Mouse (Mus musculus): ENCODE results near the gene Taf1d. TPM values are rescaled to one million over a fixed set of nuclear protein-coding genes. Genes with fewer than 3 reads are reported as not detected.
"Not testable (repeated sequence)": the region's sequence is repeated elsewhere in the genome, so short reads cannot be mapped to it uniquely, and the experiment has no call there.

Taf1d gene
- polyA plus RNA-seq, 1 experiment from 2014 or later, result 96.8 TPM

GRCm38 (mm10) chr9:15300056-15300455, 6.0 kb upstream of the Taf1d start:
- H3K4me2 ChIP-seq (replicated peaks; ENCODE audit: low read depth, low read length), result no peak overlapping the region
- no peak overlapping the region for H3K9ac ChIP-seq (replicated peaks; ENCODE audit: low read depth, low read length)
- 88% methylated on average over 5 of the region's 5 CpGs for WGBS
- H3K4me1 ChIP-seq (ENCODE audit: control insufficient read depth, insufficient read depth, low read length), result peaks cover 7% of the 10 kb centered on the region; the same call in 1 of the 2 replicates
- no peaks in the 10 kb centered on the region for H3K9me3 ChIP-seq (ENCODE audit: control insufficient read depth, low read depth, low read length)
- no peak overlapping the region for H3K4me3 ChIP-seq (ENCODE audit: low read depth, low read length)
- ATAC-seq (ENCODE audit: insufficient number of reproducible peaks, insufficient read depth, low FRiP score, low read depth), result no peak
- no peaks in the 10 kb centered on the region for H3K36me3 ChIP-seq (ENCODE audit: control insufficient read depth, insufficient read depth, low read length)
- no peaks in the 10 kb centered on the region for H3K27me3 ChIP-seq (ENCODE audit: control insufficient read depth, insufficient read depth, low read length)
- H3K27ac ChIP-seq (ENCODE audit: low read length), result no peak overlapping the region

GRCm38 (mm10) chr9:15301399-15301798, 4.6 kb upstream of the Taf1d start:
- no peak overlapping the region for H3K4me3 ChIP-seq (ENCODE audit: low read depth, low read length)
- ATAC-seq (ENCODE audit: insufficient number of reproducible peaks, insufficient read depth, low FRiP score, low read depth), result peak; percentile 11; the same call in 1 of the 2 replicates
- H3K9me3 ChIP-seq (ENCODE audit: control insufficient read depth, low read depth, low read length), result no peaks in the 10 kb centered on the region
- WGBS, result 21% methylated on average over 6 of the region's 6 CpGs
- no peaks in the 10 kb centered on the region for H3K36me3 ChIP-seq (ENCODE audit: control insufficient read depth, insufficient read depth, low read length)
- peak overlapping the region; percentile 25 for H3K4me2 ChIP-seq (replicated peaks; ENCODE audit: low read depth, low read length)
- 0 out of 2 replicates have a peak overlapping the region, but pooled peaks have one; percentile 6 for H3K9ac ChIP-seq (replicated peaks; ENCODE audit: low read depth, low read length)
- peaks cover 7% of the 10 kb centered on the region; the same call in 1 of the 2 replicates for H3K4me1 ChIP-seq (ENCODE audit: control insufficient read depth, insufficient read depth, low read length)
- peak overlapping the region; percentile 80 for H3K27ac ChIP-seq (ENCODE audit: low read length)
- no peaks in the 10 kb centered on the region for H3K27me3 ChIP-seq (ENCODE audit: control insufficient read depth, insufficient read depth, low read length)

DNA sequence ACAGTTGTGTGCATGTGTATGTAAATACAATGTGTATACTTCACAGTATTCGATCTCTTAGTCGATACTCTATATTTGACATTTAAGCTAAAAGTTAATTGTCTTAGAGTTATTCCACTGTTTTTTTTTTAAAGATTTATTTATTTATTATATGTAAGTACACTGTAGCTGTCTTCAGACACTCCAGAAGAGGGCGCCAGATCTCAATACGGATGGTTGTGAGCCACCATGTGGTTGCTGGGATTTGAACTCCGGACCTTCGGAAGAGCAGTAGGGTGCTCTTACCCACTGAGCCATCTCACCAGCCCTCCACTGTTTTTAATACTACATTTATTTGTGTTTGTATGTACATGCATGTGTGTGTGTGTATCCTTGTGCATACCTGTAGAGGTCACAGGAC, 4.0 kb upstream of the Taf1d start:
- not testable (repeated sequence) for H3K4me1 ChIP-seq (ENCODE audit: control insufficient read depth, insufficient read depth, low read length); H3K4me3 ChIP-seq (ENCODE audit: low read depth, low read length); H3K27ac ChIP-seq (ENCODE audit: low read length); H3K9ac ChIP-seq (replicated peaks; ENCODE audit: low read depth, low read length); H3K4me2 ChIP-seq (replicated peaks; ENCODE audit: low read depth, low read length); H3K36me3 ChIP-seq (ENCODE audit: control insufficient read depth, insufficient read depth, low read length); H3K27me3 ChIP-seq (ENCODE audit: control insufficient read depth, insufficient read depth, low read length); H3K9me3 ChIP-seq (ENCODE audit: control insufficient read depth, low read depth, low read length); ATAC-seq (ENCODE audit: insufficient number of reproducible peaks, insufficient read depth, low FRiP score, low read depth)
- WGBS, result 76% methylated on average over 6 of the region's 6 CpGs

DNA sequence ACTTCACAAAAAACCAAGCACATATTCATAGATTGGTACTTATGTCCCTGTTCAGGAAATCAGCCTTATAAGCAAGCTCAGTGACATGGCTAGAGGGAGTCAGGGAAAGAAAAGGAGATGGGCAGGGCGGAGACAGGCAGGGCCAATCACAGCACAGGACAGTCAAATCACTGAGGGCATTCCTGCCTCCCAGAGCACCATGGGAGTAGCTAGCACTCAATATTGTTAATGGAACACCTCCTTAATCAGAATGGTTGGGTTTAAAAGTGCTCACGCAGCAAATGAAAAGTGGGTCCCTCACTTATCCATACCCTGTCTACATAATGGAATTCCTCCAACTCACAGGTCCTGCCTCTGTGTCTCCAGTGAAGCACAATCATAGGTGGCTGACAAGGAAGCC, 3.1 kb upstream of the Taf1d start:
- 57% methylated on average over 2 of the region's 2 CpGs for WGBS
- no peak for ATAC-seq (ENCODE audit: insufficient number of reproducible peaks, insufficient read depth, low FRiP score, low read depth)

GRCm38 (mm10) chr9:15306398-15307119, 545 bp downstream of the Taf1d start, which contains the start of gene 4931406C07Rik:
4931406C07Rik (minus strand) TSS chr9:15306448.
- Histone ChIP-seq H3K4me1 (ENCODE audit: control insufficient read depth, insufficient read depth, low read length) (peaks cover 17% of the 10 kb centered on the region; the same call in 1 of the 2 replicates), H3K9me3 (ENCODE audit: control insufficient read depth, low read depth, low read length) (no peaks in the 10 kb centered on the region), H3K4me2 (replicated peaks; ENCODE audit: low read depth, low read length) (peak within 1 kb of the TSS; percentile 84), H3K4me3 (ENCODE audit: low read depth, low read length) (peak within 1 kb of the TSS; percentile 78), H3K36me3 (ENCODE audit: control insufficient read depth, insufficient read depth, low read length) (peaks cover 28% of the 10 kb centered on the region), H3K27me3 (ENCODE audit: control insufficient read depth, insufficient read depth, low read length) (no peaks in the 10 kb centered on the region), H3K27ac (ENCODE audit: low read length) (peak within 1 kb of the TSS; percentile 93), H3K9ac (replicated peaks; ENCODE audit: low read depth, low read length) (peak within 1 kb of the TSS; percentile 82)
- peak; percentile 74; the same call in 1 of the 2 replicates for ATAC-seq (ENCODE audit: insufficient number of reproducible peaks, insufficient read depth, low FRiP score, low read depth)
- under 1% methylated on average over 35 of the region's 35 CpGs for WGBS

More for the DNA sequence above, 3.1 kb upstream of the Taf1d start:
- no peak overlapping the region for H3K4me2 ChIP-seq (replicated peaks; ENCODE audit: low read depth, low read length)
- no peaks in the 10 kb centered on the region for H3K36me3 ChIP-seq (ENCODE audit: control insufficient read depth, insufficient read depth, low read length)
- no peaks in the 10 kb centered on the region for H3K9me3 ChIP-seq (ENCODE audit: control insufficient read depth, low read depth, low read length)
- H3K9ac ChIP-seq (replicated peaks; ENCODE audit: low read depth, low read length), result no peak overlapping the region
- H3K27me3 ChIP-seq (ENCODE audit: control insufficient read depth, insufficient read depth, low read length), result no peaks in the 10 kb centered on the region
- H3K4me3 ChIP-seq (ENCODE audit: low read depth, low read length), result no peak overlapping the region
- H3K4me1 ChIP-seq (ENCODE audit: control insufficient read depth, insufficient read depth, low read length), result peaks cover 15% of the 10 kb centered on the region; the same call in 1 of the 2 replicates
- H3K27ac ChIP-seq (ENCODE audit: low read length), result no peak overlapping the region

GRCm38 (mm10) chr9:15307257-15307656, 1.2 kb downstream of the Taf1d start:
- Histone ChIP-seq H3K9me3 (ENCODE audit: control insufficient read depth, low read depth, low read length) (no peaks in the 10 kb centered on the region), H3K4me3 (ENCODE audit: low read depth, low read length) (peak overlapping the region; percentile 78), H3K27me3 (ENCODE audit: control insufficient read depth, insufficient read depth, low read length) (no peaks in the 10 kb centered on the region), H3K4me1 (ENCODE audit: control insufficient read depth, insufficient read depth, low read length) (peaks cover 16% of the 10 kb centered on the region; the same call in 1 of the 2 replicates), H3K9ac (replicated peaks; ENCODE audit: low read depth, low read length) (peak overlapping the region; percentile 82), H3K36me3 (ENCODE audit: control insufficient read depth, insufficient read depth, low read length) (peaks cover 35% of the 10 kb centered on the region), H3K4me2 (replicated peaks; ENCODE audit: low read depth, low read length) (peak overlapping the region; percentile 84), H3K27ac (ENCODE audit: low read length) (no peak overlapping the region)
- WGBS, result 10% methylated on average over 6 of the region's 6 CpGs
- no peak for ATAC-seq (ENCODE audit: insufficient number of reproducible peaks, insufficient read depth, low FRiP score, low read depth)

DNA sequence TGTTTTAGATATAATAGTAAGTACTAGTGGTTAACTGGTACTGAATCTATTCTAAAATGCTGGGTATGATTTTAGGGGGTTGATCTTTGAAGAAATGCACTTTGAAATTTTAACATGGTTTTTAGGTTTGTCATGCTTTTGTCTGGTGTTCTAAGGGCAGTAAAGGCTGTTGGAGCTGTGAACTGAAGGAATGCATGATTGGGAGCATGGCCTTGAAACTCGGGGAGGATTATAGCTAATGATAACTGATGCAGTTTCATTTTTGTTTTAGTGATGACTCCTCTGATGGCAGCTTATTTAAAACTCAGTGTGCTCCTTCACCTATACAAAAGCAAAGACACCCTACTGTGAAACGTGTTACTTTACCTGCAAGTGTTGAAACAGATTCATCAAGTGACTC, 2.2 kb downstream of the Taf1d start:
- no peak for ATAC-seq (ENCODE audit: insufficient number of reproducible peaks, insufficient read depth, low FRiP score, low read depth)
- Histone ChIP-seq H3K4me3 (ENCODE audit: low read depth, low read length) (no peak overlapping the region), H3K4me2 (replicated peaks; ENCODE audit: low read depth, low read length) (peak overlapping the region; percentile 84; the same call in 1 of the 2 replicates), H3K4me1 (ENCODE audit: control insufficient read depth, insufficient read depth, low read length) (peaks cover 16% of the 10 kb centered on the region; the same call in 1 of the 2 replicates), H3K9ac (replicated peaks; ENCODE audit: low read depth, low read length) (peak overlapping the region; percentile 82; the same call in 1 of the 2 replicates), H3K9me3 (ENCODE audit: control insufficient read depth, low read depth, low read length) (no peaks in the 10 kb centered on the region), H3K27ac (ENCODE audit: low read length) (no peak overlapping the region), H3K36me3 (ENCODE audit: control insufficient read depth, insufficient read depth, low read length) (peaks cover 45% of the 10 kb centered on the region), H3K27me3 (ENCODE audit: control insufficient read depth, insufficient read depth, low read length) (no peaks in the 10 kb centered on the region)
- 43% methylated on average over 2 of the region's 2 CpGs for WGBS

- H3K4me2 ChIP-seq (replicated peaks; ENCODE audit: low read depth, low read length), result peak overlapping the region; percentile 29
- H3K27ac ChIP-seq (ENCODE audit: low read length), result no peak overlapping the region
- peaks cover 16% of the 10 kb centered on the region; the same call in 1 of the 2 replicates for H3K4me1 ChIP-seq (ENCODE audit: control insufficient read depth, insufficient read depth, low read length)
- WGBS, result 48% methylated on average over 4 of the region's 4 CpGs
- no peaks in the 10 kb centered on the region for H3K27me3 ChIP-seq (ENCODE audit: control insufficient read depth, insufficient read depth, low read length)
- H3K9ac ChIP-seq (replicated peaks; ENCODE audit: low read depth, low read length), result no peak overlapping the region
- H3K9me3 ChIP-seq (ENCODE audit: control insufficient read depth, low read depth, low read length), result no peaks in the 10 kb centered on the region
- ATAC-seq (ENCODE audit: insufficient number of reproducible peaks, insufficient read depth, low FRiP score, low read depth), result no peak
- H3K4me3 ChIP-seq (ENCODE audit: low read depth, low read length), result peak overlapping the region; percentile 3; the same call in 1 of the 2 replicates
- H3K36me3 ChIP-seq (ENCODE audit: control insufficient read depth, insufficient read depth, low read length), result peaks cover 56% of the 10 kb centered on the region
Measured at GRCm38 (mm10) chr9:15309425-15309824, 3.4 kb downstream of the Taf1d start.
